In the genomic region with DNA sequence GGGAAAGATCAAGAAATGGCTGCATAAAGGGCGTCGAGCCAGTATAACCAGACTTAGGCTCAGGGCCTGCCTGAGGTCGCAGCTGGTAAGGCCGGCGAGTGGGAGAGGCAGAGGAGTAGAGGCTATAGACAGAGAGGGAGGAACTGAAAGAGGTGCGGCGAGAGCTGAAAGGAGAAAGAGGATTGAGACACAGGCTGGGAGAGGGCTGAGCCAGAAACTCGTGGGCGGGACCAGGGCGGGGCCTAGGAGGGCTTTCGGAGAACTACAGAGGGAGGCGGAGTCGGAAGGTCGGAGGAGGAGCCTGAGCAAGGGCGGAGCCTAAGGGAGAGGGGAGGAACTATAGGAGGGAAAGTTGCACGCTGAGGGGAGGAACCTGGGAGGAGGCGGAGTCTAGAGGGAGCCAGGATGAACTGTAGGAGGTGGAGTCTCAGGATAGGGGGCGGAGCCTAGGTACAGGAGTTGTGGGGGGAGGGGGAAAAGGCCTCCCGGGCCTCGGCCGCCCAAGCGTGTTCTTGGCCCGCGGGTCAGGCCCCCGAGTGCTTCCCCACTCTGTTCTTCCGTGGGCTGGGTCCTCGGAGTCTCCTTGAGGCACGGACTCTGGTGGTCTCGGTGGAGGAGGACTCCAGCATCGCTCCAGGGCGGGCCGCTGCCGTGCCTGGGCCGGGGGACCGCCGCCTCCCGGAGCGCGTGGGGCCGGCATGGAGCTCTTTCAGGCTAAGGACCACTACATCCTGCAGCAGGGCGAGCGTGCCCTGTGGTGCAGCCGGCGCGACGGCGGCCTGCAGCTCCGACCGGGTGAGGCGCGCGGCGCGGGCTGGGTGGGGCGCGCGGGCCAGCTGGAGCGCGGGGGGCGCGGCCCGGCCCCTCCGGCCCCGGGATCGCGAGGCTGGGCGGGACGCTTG, we compare ENCODE assay signal across 8 mouse cellular contexts. TPM values are rescaled to one million over a fixed set of nuclear protein-coding genes. Genes with fewer than 3 reads are reported as not detected.
DNase-seq lines count a peak whose midpoint lies in the region; ATAC-seq and TF ChIP-seq lines count a peak whose summit lies in the region.

A gene (plus strand): TSS at position 432 of the 902 bp plus-strand sequence.

- peak within 1 kb of the TSS; percentile 76 for H3K4me3 ChIP-seq in bone marrow, adult 2 months (replicated peaks; ENCODE audit: control insufficient read depth, low read depth, low read length)
- peak within 1 kb of the TSS; percentile 93 for H3K4me3 ChIP-seq in embryonic facial prominence, embryonic 15.5 days (replicated peaks)
- H3K4me3 ChIP-seq in limb, embryonic 14.5 days (replicated peaks; ENCODE audit: low read length) = peak within 1 kb of the TSS; percentile 87
- H3K4me3 ChIP-seq in midbrain, postnatal 0 days (ENCODE audit: low read depth, low read length) = peak within 1 kb of the TSS; percentile 88

- H3K9me3 ChIP-seq in embryonic facial prominence, embryonic 15.5 days (replicated peaks) = no peaks in the 10 kb centered on the region
- no peaks in the 10 kb centered on the region for H3K9me3 ChIP-seq in limb, embryonic 14.5 days (ENCODE audit: control insufficient read depth, low read length)
- H3K9me3 ChIP-seq in midbrain, postnatal 0 days (ENCODE audit: low read length) = no peaks in the 10 kb centered on the region

- under 1% methylated on average over 68 of the region's 68 CpGs for WGBS in bone marrow, adult 2 months
- 2% methylated on average over 67 of the region's 68 CpGs for WGBS in embryonic facial prominence, embryonic 15.5 days
- WGBS in limb, embryonic 14.5 days = 2% methylated on average over 53 of the region's 68 CpGs
- WGBS in midbrain, postnatal 0 days = 2% methylated on average over 65 of the region's 68 CpGs

- no peaks in the 10 kb centered on the region; the same call in 1 of the 2 replicates for H3K4me1 ChIP-seq in bone marrow, adult 2 months (ENCODE audit: control insufficient read depth, insufficient read depth, low read length)
- peaks cover 16% of the 10 kb centered on the region for H3K4me1 ChIP-seq in embryonic facial prominence, embryonic 15.5 days
- peaks cover 10% of the 10 kb centered on the region for H3K4me1 ChIP-seq in limb, embryonic 14.5 days (ENCODE audit: control insufficient read depth, insufficient read depth, low read length)
- H3K4me1 ChIP-seq in midbrain, postnatal 0 days (ENCODE audit: insufficient read depth, low read length) = no peaks in the 10 kb centered on the region

- TF ChIP-seq CTCF in bone marrow, adult 2 months (IDR thresholded peaks at IDR 0.05; ENCODE audit: control insufficient read depth, insufficient read depth, low read length) = no peak
- TF ChIP-seq CTCF in midbrain, postnatal 0 days (IDR thresholded peaks at IDR 0.05) = peak; percentile 18

- ATAC-seq in embryonic facial prominence, embryonic 15.5 days (ENCODE audit: insufficient number of reproducible peaks, low FRiP score, low TSS enrichment, low read depth) = peak; percentile 100
- peak; percentile 99 for ATAC-seq in limb, embryonic 14.5 days (ENCODE audit: low FRiP score, low read depth)
- peak; percentile 99 for ATAC-seq in midbrain, postnatal 0 days (ENCODE audit: low FRiP score)

- H3K4me2 ChIP-seq in embryonic facial prominence, embryonic 15.5 days (replicated peaks) = peak within 1 kb of the TSS; percentile 83
- peak within 1 kb of the TSS; percentile 80 for H3K4me2 ChIP-seq in limb, embryonic 14.5 days (replicated peaks; ENCODE audit: low read depth, low read length, severe bottlenecking)
- H3K4me2 ChIP-seq in midbrain, postnatal 0 days (ENCODE audit: low read depth, low read length, poor library complexity, severe bottlenecking) = peak within 1 kb of the TSS; percentile 84

- no peaks in the 10 kb centered on the region for H3K36me3 ChIP-seq in embryonic facial prominence, embryonic 15.5 days
- no peaks in the 10 kb centered on the region for H3K36me3 ChIP-seq in limb, embryonic 14.5 days (ENCODE audit: control insufficient read depth, insufficient read depth, low read length)
- no peaks in the 10 kb centered on the region for H3K36me3 ChIP-seq in midbrain, postnatal 0 days (ENCODE audit: insufficient read depth, low read length)

- no peaks in the 10 kb centered on the region for H3K27me3 ChIP-seq in embryonic facial prominence, embryonic 15.5 days
- H3K27me3 ChIP-seq in limb, embryonic 14.5 days (ENCODE audit: control insufficient read depth, insufficient read depth, low read length) = no peaks in the 10 kb centered on the region
- H3K27me3 ChIP-seq in midbrain, postnatal 0 days (ENCODE audit: insufficient read depth, low read length) = no peaks in the 10 kb centered on the region

- H3K27ac ChIP-seq in bone marrow, adult 2 months (ENCODE audit: control insufficient read depth, insufficient read depth, low read depth, low read length, poor library complexity) = peak within 1 kb of the TSS; percentile 64
- H3K27ac ChIP-seq in embryonic facial prominence, embryonic 15.5 days (replicated peaks) = peak within 1 kb of the TSS; percentile 86
- H3K27ac ChIP-seq in limb, embryonic 14.5 days (replicated peaks; ENCODE audit: low read depth, low read length) = peak within 1 kb of the TSS; percentile 81
- H3K27ac ChIP-seq in midbrain, postnatal 0 days (ENCODE audit: low read depth, low read length) = peak within 1 kb of the TSS; percentile 55

- H3K9ac ChIP-seq in embryonic facial prominence, embryonic 15.5 days = peak within 1 kb of the TSS; percentile 88
- peak within 1 kb of the TSS; percentile 87 for H3K9ac ChIP-seq in limb, embryonic 14.5 days (ENCODE audit: low read depth, low read length, severe bottlenecking)
- peak within 1 kb of the TSS; percentile 87 for H3K9ac ChIP-seq in midbrain, postnatal 0 days (replicated peaks; ENCODE audit: low read length, poor library complexity, severe bottlenecking)

- peak; percentile 47; the same call in 1 of the 2 replicates for TF ChIP-seq POLR2A in bone marrow, adult 2 months (IDR thresholded peaks at IDR 0.05; ENCODE audit: borderline replicate concordance, control insufficient read depth, low read depth, low read length)
- peak; percentile 49; the same call in 1 of the 2 replicates for TF ChIP-seq POLR2A in limb, embryonic 14.5 days (IDR thresholded peaks at IDR 0.05; ENCODE audit: borderline replicate concordance, extremely low read depth, insufficient read depth, insufficient read length)

- DNase-seq in 416B (ENCODE audit: low read depth) = peak; percentile 99
- peak; percentile 100 for DNase-seq in heart, adult 8-10 months (ENCODE audit: low spot score)
- DNase-seq in kidney, adult 9 months = peak; percentile 100
- peak; percentile 96 for DNase-seq in limb, embryonic 14.5 days (ENCODE audit: low spot score)
- peak; percentile 98 for DNase-seq in midbrain, postnatal 0 days (ENCODE audit: low spot score)
- DNase-seq in spleen, postnatal 14 days (ENCODE audit: low spot score in 2 of 2) = peak; percentile 98 to 99

RNA-seq across cellular contexts. Expression of the gene that starts here (rescaled TPM):
- polyA plus RNA-seq in bone marrow, adult 2 months (2011; ENCODE audit: insufficient read depth, insufficient read length, low replicate concordance, missing spikeins) = 3.9 and 14.7 TPM in 2 replicates
- 15.6 and 18.8 TPM in 2 replicates for polyA plus RNA-seq in embryonic facial prominence, embryonic 15.5 days (2015; fragmentation: Nextera tagmentation; extraction: Ambion mirVana)
- 1 to 10 TPM; 4.0 to 6.2 (median 4.8) TPM for total RNA-seq in heart, adult 8-10 months (2022)
- polyA plus RNA-seq in limb, embryonic 14.5 days (2012; rRNA removed) = 10.6 and 10.9 TPM in 2 replicates
- 20.2 and 24.3 TPM in 2 replicates for polyA plus RNA-seq in limb, embryonic 14.5 days (2014; fragmentation: Nextera tagmentation; extraction: Ambion mirVana)
- 424 and 472 TPM in 2 replicates for total RNA-seq in midbrain, postnatal 0 days (2014; rRNA removed)
- polyA plus RNA-seq in midbrain, postnatal 0 days (2015; fragmentation: Nextera tagmentation; extraction: Ambion mirVana) = 473 and 503 TPM in 2 replicates

Comparison
In these comparisons a context has a peak if more than half of its experiments do, and no peak if none do; other contexts are left out.
1. Peak in every context shown above with its lines: DNase-seq, ATAC-seq, H3K4me3 ChIP-seq and H3K27ac ChIP-seq.
2. RNA of the gene that starts here (total RNA-seq): 424 to 472 TPM in midbrain, postnatal 0 days; 4.0 to 6.2 TPM in heart, adult 8-10 months; every median in the first group is over 10 times any median in the second.
3. RNA of the gene that starts here (polyA plus RNA-seq): 473 to 503 TPM in midbrain, postnatal 0 days; 10.6 to 24.3 TPM in limb, embryonic 14.5 days, 15.6 to 18.8 TPM in embryonic facial prominence, embryonic 15.5 days and 3.9 to 14.7 TPM in bone marrow, adult 2 months; every median in the first group is over 10 times any median in the second.